Mouse (Mus musculus): ENCODE data around the gene Zglp1.

- no peak for TF ChIP-seq CTCF (IDR thresholded peaks at IDR 0.05; ENCODE audit: borderline replicate concordance, insufficient read depth, low read length)
- no peak for TF ChIP-seq POLR2A (IDR thresholded peaks at IDR 0.05; ENCODE audit: low read depth, low read length)
These were observed 35.2 kb upstream of the Zglp1 start for GRCm38 (mm10) chr9:21102076-21102475.
